Mouse (Mus musculus) bone marrow macrophage, adult 2 months (primary cell): ENCODE measurements around the gene Epb41l2.

Experiments used
- CTCF ChIP-seq: IDR thresholded peaks from 2 replicates; pipeline ENCODE4 v1.5.1; 2012; ENCODE audit warnings: low read depth, mild to moderate bottlenecking, low read length, moderate library complexity
- POLR2A ChIP-seq: IDR thresholded peaks from 2 replicates; pipeline ENCODE4 v1.6.1; 2012; ENCODE audit warnings: mild to moderate bottlenecking, low read depth, low read length, borderline replicate concordance

- TF ChIP-seq POLR2A (no peak), CTCF (no peak)
Observed at GRCm38 (mm10) chr10:25385811-25386580, 26.4 kb downstream of the Epb41l2 start.
